Mouse (Mus musculus): ENCODE data around the gene Tbx2.

Gene Tbx2

GRCm38 (mm10) chr11:85840031-85840802 lies 7.9 kb downstream of the Tbx2 start:
- DNase-seq (ENCODE audit: low spot score in 2 of 2), result no peak

GRCm38 (mm10) chr11:85840803-85841145 lies 8.4 kb downstream of the Tbx2 start:
- DNase-seq (ENCODE audit: low spot score in 2 of 2), result no peak

GRCm38 (mm10) chr11:85841211-85841681 lies 8.9 kb downstream of the Tbx2 start:
- no peak for DNase-seq (ENCODE audit: low spot score in 2 of 2)

GRCm38 (mm10) chr11:85841980-85842379 lies 9.6 kb downstream of the Tbx2 start:
- DNase-seq (ENCODE audit: low spot score in 2 of 2), result peak; percentile 63 to 87

- no peak for DNase-seq (ENCODE audit: low spot score in 2 of 2)
Observed at GRCm38 (mm10) chr11:85842596-85843346, 10.4 kb downstream of the Tbx2 start.

- DNase-seq (ENCODE audit: low spot score in 2 of 2), result peak in 1 of 2 experiments; percentile 73
Observed at GRCm38 (mm10) chr11:85843347-85843692, 11.0 kb downstream of the Tbx2 start.

GRCm38 (mm10) chr11:85844144-85844965 lies 12.0 kb downstream of the Tbx2 start:
- DNase-seq (ENCODE audit: low spot score in 2 of 2), result peak; percentile 87 to 90

- DNase-seq (ENCODE audit: low spot score in 2 of 2), result no peak
Observed at GRCm38 (mm10) chr11:85844971-85845370, 12.6 kb downstream of the Tbx2 start.

GRCm38 (mm10) chr11:85845921-85846320 lies 13.6 kb downstream of the Tbx2 start:
- DNase-seq (ENCODE audit: low spot score in 2 of 2), result no peak

GRCm38 (mm10) chr11:85846509-85846908 lies 14.2 kb downstream of the Tbx2 start:
- no peak for DNase-seq (ENCODE audit: low spot score in 2 of 2)

- peak in 1 of 2 experiments; percentile 66 for DNase-seq (ENCODE audit: low spot score in 2 of 2)
Observed at GRCm38 (mm10) chr11:85849037-85849436, 16.7 kb downstream of the Tbx2 start.

- DNase-seq (ENCODE audit: low spot score in 2 of 2), result no peak
Observed at GRCm38 (mm10) chr11:85850233-85850632, 17.9 kb downstream of the Tbx2 start, which contains the start of gene Gm11444. TSS of gene Gm11444 (minus strand) at chr11:85850333.

GRCm38 (mm10) chr11:85850758-85851157 lies 18.4 kb downstream of the Tbx2 start:
- no peak for DNase-seq (ENCODE audit: low spot score in 2 of 2)

GRCm38 (mm10) chr11:85857997-85858698 lies 25.8 kb downstream of the Tbx2 start:
- no peak for DNase-seq (ENCODE audit: low spot score in 2 of 2)

- DNase-seq (ENCODE audit: low spot score in 2 of 2), result no peak
Observed at GRCm38 (mm10) chr11:85864363-85864762, 32.0 kb downstream of the Tbx2 start.

GRCm38 (mm10) chr11:85876059-85876788 lies 43.9 kb downstream of the Tbx2 start:
- DNase-seq (ENCODE audit: low spot score in 2 of 2), result no peak

- no peak for DNase-seq (ENCODE audit: low spot score in 2 of 2)
Observed at GRCm38 (mm10) chr11:85884498-85884897, 52.1 kb downstream of the Tbx2 start.

GRCm38 (mm10) chr11:85885665-85886428 lies 53.5 kb downstream of the Tbx2 start, which contains the start of gene Tbx4:
TSS of gene Tbx4 (plus strand) at chr11:85886422.
- no peak for DNase-seq (ENCODE audit: low spot score in 2 of 2)

- no peak for DNase-seq (ENCODE audit: low spot score in 2 of 2)
Observed at GRCm38 (mm10) chr11:85886429-85886785, 54.1 kb downstream of the Tbx2 start.

- DNase-seq (ENCODE audit: low spot score in 2 of 2), result no peak
Observed at GRCm38 (mm10) chr11:85887273-85887672, 54.9 kb downstream of the Tbx2 start.

Measured in cerebellum, postnatal 4 days (tissue).